Mouse (Mus musculus): ENCODE results near the gene Dync1i1. TPM values are rescaled to one million over a fixed set of nuclear protein-coding genes. Genes with fewer than 3 reads are reported as not detected.
A peak's percentile ranks its signal among the peaks of the same experiment; 100 is the strongest.

Dync1i1 gene
- polyA plus RNA-seq, 1 experiment = 202 TPM

DNA sequence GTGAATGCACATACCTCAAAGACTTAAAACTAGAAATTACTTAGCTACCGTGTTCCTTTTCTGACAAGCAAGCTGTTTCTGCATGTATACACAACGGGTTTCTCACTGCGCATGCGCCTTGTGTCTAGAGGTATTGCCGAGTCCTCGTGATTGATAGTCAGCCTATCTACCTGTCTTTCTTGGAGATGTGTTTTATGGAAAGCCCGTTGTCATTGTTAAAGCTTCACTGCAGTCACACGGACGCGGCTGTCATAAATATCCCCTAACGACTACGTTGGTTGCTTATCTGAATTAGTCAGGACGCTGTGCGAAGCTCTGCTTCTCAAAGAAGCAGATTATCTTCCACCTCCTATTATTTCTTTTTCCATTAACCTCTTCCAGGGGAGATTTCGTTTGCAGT is 290.2 kb downstream of the Dync1i1 start:
- no peak overlapping the region for H3K4me3 ChIP-seq (replicated peaks; ENCODE audit: insufficient read depth, low read depth, low read length)
- WGBS = 83% methylated on average over 15 of the region's 15 CpGs
- no peaks in the 10 kb centered on the region for H3K27me3 ChIP-seq (ENCODE audit: control insufficient read depth, insufficient read depth, low read length)
- no peaks in the 10 kb centered on the region; the same call in 1 of the 2 replicates for H3K4me1 ChIP-seq (ENCODE audit: control insufficient read depth, insufficient read depth, low read length)
- TF ChIP-seq CTCF (IDR thresholded peaks at IDR 0.05; ENCODE audit: borderline replicate concordance, insufficient read depth, low read depth, low read length) (no peak), POLR2A (IDR thresholded peaks at IDR 0.05; ENCODE audit: borderline replicate concordance, insufficient read depth, low read length) (no peak)
- H3K27ac ChIP-seq (ENCODE audit: insufficient read depth, low read length) = no peak overlapping the region
- DNase-seq = no peak

DNA sequence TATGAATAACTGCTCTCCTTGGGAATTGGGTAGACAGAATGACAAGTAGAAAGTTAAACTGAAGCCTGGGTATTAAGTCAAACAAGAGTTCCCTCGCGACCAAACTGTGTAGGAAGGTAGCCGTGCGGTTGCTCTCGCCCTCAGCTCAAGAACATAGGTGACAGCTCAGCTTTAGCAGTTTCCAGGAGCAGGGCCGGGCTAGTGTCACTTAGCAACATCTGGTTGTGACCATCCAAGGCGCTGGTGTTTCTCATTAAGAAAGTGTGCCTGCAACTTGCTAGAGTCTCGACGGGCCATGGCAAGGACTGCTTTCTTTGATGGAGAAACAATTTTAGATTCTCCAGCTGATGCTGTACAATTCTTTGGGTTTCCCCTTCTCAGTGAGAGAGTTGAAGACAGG is 291.5 kb downstream of the Dync1i1 start:
- Histone ChIP-seq H3K27me3 (ENCODE audit: control insufficient read depth, insufficient read depth, low read length) (no peaks in the 10 kb centered on the region), H3K4me3 (replicated peaks; ENCODE audit: insufficient read depth, low read depth, low read length) (no peak overlapping the region), H3K27ac (ENCODE audit: insufficient read depth, low read length) (no peak overlapping the region), H3K4me1 (ENCODE audit: control insufficient read depth, insufficient read depth, low read length) (no peaks in the 10 kb centered on the region)
- TF ChIP-seq CTCF (IDR thresholded peaks at IDR 0.05; ENCODE audit: borderline replicate concordance, insufficient read depth, low read depth, low read length) (no peak), POLR2A (IDR thresholded peaks at IDR 0.05; ENCODE audit: borderline replicate concordance, insufficient read depth, low read length) (no peak)
- WGBS = 79% methylated on average over 9 of the region's 9 CpGs
- no peak for DNase-seq

DNA sequence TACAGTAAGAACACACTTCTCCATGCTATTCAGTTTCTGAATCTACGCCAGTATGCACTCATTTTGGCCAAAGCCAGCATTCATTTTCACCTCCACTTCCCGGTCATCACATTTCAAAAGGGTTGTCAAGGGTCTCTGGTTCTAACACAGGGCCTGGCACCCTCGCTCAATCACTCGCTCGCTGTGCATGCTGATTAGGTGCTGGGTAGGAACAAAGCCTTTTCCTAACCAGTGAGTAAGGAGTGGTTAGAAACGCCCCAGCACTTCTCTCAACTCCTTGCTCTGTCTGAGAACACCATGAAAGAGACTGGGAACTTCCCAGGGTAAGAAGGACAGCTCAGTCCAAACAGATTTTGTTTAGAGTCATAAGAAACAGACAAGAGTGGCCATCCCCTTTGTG is 298.5 kb downstream of the Dync1i1 start:
- H3K4me3 ChIP-seq (replicated peaks; ENCODE audit: insufficient read depth, low read depth, low read length) = no peak overlapping the region
- H3K27ac ChIP-seq (ENCODE audit: insufficient read depth, low read length) = no peak overlapping the region
- no peak for DNase-seq
- 50% methylated on average over 6 of the region's 6 CpGs for WGBS
- no peak for TF ChIP-seq POLR2A (IDR thresholded peaks at IDR 0.05; ENCODE audit: borderline replicate concordance, insufficient read depth, low read length)
- no peak for TF ChIP-seq CTCF (IDR thresholded peaks at IDR 0.05; ENCODE audit: borderline replicate concordance, insufficient read depth, low read depth, low read length)
- H3K4me1 ChIP-seq (ENCODE audit: control insufficient read depth, insufficient read depth, low read length) = no peaks in the 10 kb centered on the region
- H3K27me3 ChIP-seq (ENCODE audit: control insufficient read depth, insufficient read depth, low read length) = no peaks in the 10 kb centered on the region

DNA sequence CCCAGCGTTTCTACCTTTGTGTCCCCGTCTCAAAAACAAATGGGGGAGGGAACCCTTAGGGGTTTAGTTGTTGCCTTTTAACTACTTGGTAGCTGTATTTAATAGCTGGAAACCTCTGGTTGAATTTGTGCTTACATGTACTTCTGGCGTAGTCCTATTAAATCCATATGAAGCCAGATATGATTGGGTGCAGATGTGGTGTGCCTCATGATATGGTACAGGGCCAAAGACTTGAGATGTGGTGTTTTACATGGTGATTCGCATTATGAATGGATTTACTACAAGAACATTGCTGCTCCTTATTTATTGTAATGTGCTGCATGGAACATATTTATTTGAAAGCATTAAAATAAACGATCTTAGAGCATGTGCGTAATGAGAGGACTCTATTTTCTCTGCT is 302.2 kb downstream of the Dync1i1 start:
- Histone ChIP-seq H3K4me1 (ENCODE audit: control insufficient read depth, insufficient read depth, low read length) (no peaks in the 10 kb centered on the region), H3K27me3 (ENCODE audit: control insufficient read depth, insufficient read depth, low read length) (no peaks in the 10 kb centered on the region), H3K4me3 (replicated peaks; ENCODE audit: insufficient read depth, low read depth, low read length) (no peak overlapping the region), H3K27ac (ENCODE audit: insufficient read depth, low read length) (no peak overlapping the region)
- 95% methylated on average over 6 of the region's 6 CpGs for WGBS
- no peak for DNase-seq
- TF ChIP-seq POLR2A (IDR thresholded peaks at IDR 0.05; ENCODE audit: borderline replicate concordance, insufficient read depth, low read length) (no peak), CTCF (IDR thresholded peaks at IDR 0.05; ENCODE audit: borderline replicate concordance, insufficient read depth, low read depth, low read length) (no peak)

DNA sequence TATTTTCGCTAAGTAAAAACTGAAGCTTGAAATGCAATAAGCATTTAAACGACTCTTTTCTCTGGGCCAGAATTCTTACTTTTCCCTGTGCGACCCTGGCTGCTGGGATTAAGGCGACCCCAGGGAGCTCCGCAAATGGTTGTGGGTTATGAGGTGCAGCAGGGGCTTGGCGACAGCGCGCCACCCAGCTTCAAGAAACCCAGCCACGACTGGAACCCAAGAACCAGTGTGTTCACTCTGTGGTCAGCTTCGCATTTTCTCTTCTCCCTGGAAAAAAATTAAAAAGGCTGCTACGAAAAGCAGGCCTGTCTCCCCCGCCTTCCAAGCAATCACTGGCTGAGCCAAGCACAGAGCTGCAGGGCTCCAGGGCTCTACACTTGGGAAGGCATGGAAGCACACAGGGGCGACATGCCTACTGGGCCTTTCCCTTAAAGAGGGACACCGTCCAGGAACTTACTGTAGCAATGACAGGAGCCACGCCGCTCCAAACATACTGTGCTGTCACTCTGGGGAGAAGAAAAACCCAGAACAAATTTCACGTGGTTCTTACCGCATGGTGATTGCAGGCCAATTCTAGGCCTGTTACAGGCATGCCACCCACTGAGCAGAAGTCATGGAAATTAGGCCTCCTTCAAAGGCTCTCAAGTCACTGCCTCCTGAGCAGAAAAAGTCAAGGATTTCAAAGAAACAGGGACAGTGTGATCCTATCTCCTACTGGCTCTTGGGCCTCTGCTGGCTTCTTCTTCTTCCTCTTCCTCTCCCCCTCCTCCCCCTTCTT is 313.5 kb downstream of the Dync1i1 start:
- Histone ChIP-seq H3K4me3 (replicated peaks; ENCODE audit: insufficient read depth, low read depth, low read length) (no peak overlapping the region), H3K4me1 (ENCODE audit: control insufficient read depth, insufficient read depth, low read length) (no peaks in the 10 kb centered on the region), H3K27me3 (ENCODE audit: control insufficient read depth, insufficient read depth, low read length) (no peaks in the 10 kb centered on the region), H3K27ac (ENCODE audit: insufficient read depth, low read length) (no peak overlapping the region)
- WGBS = 35% methylated on average over 18 of the region's 18 CpGs
- peak in 1 of 2 experiments; percentile 5 for DNase-seq
- TF ChIP-seq CTCF (IDR thresholded peaks at IDR 0.05; ENCODE audit: borderline replicate concordance, insufficient read depth, low read depth, low read length) (no peak), POLR2A (IDR thresholded peaks at IDR 0.05; ENCODE audit: borderline replicate concordance, insufficient read depth, low read length) (no peak)

DNA sequence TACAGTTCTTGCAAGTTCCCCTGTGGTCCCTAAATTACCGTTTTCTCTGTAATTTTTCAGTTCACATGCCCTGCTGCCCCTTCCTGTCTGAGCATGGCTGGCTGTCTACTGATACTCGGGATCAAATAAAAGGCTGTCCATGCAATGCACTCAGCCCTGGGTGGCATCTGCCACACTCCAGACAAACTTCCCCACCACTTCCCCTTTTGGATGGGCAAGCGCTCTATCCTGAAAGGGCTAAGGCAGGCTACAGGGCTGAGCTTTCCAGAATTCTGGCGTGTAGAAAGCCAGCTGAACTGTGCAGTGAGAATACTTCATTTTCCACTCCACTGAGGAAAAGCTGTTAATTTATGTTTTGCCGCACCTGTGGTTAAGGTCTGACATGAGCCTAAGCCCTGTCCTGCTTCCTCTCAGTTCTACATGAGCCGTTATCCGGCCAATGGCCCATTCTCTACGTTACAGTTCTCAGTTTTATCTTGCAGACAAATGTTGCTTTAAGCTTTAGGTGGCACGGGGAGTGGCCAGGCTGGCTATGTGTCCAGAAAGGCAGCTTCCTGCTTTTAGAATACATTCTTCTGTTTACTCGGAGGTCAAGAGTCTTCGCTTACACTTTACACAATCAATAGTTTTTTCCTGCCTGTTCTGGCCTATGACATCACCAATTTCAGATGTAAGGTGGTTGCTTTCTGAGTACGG is 321.4 kb downstream of the Dync1i1 start:
- H3K4me3 ChIP-seq (replicated peaks; ENCODE audit: insufficient read depth, low read depth, low read length) = no peak overlapping the region
- no peak for DNase-seq
- no peaks in the 10 kb centered on the region for H3K4me1 ChIP-seq (ENCODE audit: control insufficient read depth, insufficient read depth, low read length)
- TF ChIP-seq CTCF (IDR thresholded peaks at IDR 0.05; ENCODE audit: borderline replicate concordance, insufficient read depth, low read depth, low read length) (no peak), POLR2A (IDR thresholded peaks at IDR 0.05; ENCODE audit: borderline replicate concordance, insufficient read depth, low read length) (no peak)
- 62% methylated on average over 12 of the region's 12 CpGs for WGBS
- no peak overlapping the region for H3K27ac ChIP-seq (ENCODE audit: insufficient read depth, low read length)
- no peaks in the 10 kb centered on the region for H3K27me3 ChIP-seq (ENCODE audit: control insufficient read depth, insufficient read depth, low read length)

DNA sequence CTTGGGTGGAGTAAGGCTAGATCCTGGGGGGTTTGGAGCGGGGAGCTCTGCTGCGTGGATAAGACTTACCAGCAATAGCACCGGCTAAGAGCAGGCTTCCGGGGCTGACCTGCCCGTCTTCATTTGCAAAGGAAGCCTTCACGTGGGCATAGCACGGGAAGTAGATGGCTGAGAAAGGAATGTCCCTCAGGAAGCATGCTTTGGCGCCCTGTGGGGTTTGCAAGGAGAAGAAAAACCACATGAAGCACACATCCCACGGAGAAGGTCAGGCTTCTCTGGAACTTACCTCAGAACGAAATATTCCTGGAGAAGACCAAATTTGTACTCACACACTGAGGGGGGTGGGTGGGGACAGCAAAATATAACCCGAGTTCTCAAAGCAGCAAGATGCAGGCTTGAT is 327.3 kb downstream of the Dync1i1 start:
- Histone ChIP-seq H3K27ac (ENCODE audit: insufficient read depth, low read length) (no peak overlapping the region), H3K4me1 (ENCODE audit: control insufficient read depth, insufficient read depth, low read length) (no peaks in the 10 kb centered on the region), H3K4me3 (replicated peaks; ENCODE audit: insufficient read depth, low read depth, low read length) (no peak overlapping the region), H3K27me3 (ENCODE audit: control insufficient read depth, insufficient read depth, low read length) (no peaks in the 10 kb centered on the region)
- WGBS = 72% methylated on average over 11 of the region's 11 CpGs
- no peak for DNase-seq
- TF ChIP-seq CTCF (IDR thresholded peaks at IDR 0.05; ENCODE audit: borderline replicate concordance, insufficient read depth, low read depth, low read length) (no peak), POLR2A (IDR thresholded peaks at IDR 0.05; ENCODE audit: borderline replicate concordance, insufficient read depth, low read length) (no peak)

DNA sequence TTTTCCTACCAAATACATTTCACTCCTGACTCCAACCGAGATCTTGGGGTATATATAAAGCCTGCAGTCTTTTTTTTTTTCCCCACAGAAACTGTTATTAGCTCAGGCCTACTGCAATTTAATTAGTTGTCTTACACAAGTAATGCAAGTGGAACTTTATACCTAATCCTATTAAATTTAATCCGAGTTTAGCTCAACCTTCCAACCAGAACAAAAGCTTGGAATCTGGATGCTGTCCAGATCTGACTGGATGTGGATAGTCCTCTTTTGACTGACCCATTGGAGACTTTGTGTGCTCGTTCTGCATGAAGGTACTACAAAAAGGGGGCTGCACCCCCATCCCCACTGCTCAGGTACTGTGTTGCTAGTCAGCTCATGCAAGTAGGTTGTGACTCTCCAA is 328.5 kb downstream of the Dync1i1 start:
- Histone ChIP-seq H3K4me3 (replicated peaks; ENCODE audit: insufficient read depth, low read depth, low read length) (no peak overlapping the region), H3K27ac (ENCODE audit: insufficient read depth, low read length) (no peak overlapping the region), H3K4me1 (ENCODE audit: control insufficient read depth, insufficient read depth, low read length) (no peaks in the 10 kb centered on the region), H3K27me3 (ENCODE audit: control insufficient read depth, insufficient read depth, low read length) (no peaks in the 10 kb centered on the region)
- 49% methylated on average over 3 of the region's 3 CpGs for WGBS
- TF ChIP-seq CTCF (IDR thresholded peaks at IDR 0.05; ENCODE audit: borderline replicate concordance, insufficient read depth, low read depth, low read length) = no peak
- TF ChIP-seq POLR2A (IDR thresholded peaks at IDR 0.05; ENCODE audit: borderline replicate concordance, insufficient read depth, low read length) = no peak
- DNase-seq = no peak

All from cerebellum, adult 2 months (tissue).